Mouse (Mus musculus) cortical plate, adult 2 months (tissue): ENCODE data around the gene Anapc16. TPM values are rescaled to one million over a fixed set of nuclear protein-coding genes. Genes with fewer than 3 reads are reported as not detected.
"Not testable (repeated sequence)": the region's sequence is repeated elsewhere in the genome, so short reads cannot be mapped to it uniquely, and the experiment has no call there.

Experiments
- H3K27ac ChIP-seq: fragments of 200-500 bp; 2 replicates; pipeline ENCODE4 v1.5.1; 2012; ENCODE audit warnings: low read length, control low read depth, inconsistent platforms; ENCODE audit not compliant: insufficient read depth
- H3K4me1 ChIP-seq: fragments of 200-500 bp; 2 replicates; pipeline ENCODE4 v1.6.1; 2011; ENCODE audit warnings: low read length; ENCODE audit not compliant: control insufficient read depth, insufficient read depth
- H3K4me3 ChIP-seq: fragments of 200-500 bp; 2 replicates; pipeline ENCODE4 v1.5.1; 2011; ENCODE audit warnings: mild to moderate bottlenecking, low read length, control low read depth; ENCODE audit not compliant: insufficient read depth
- CTCF ChIP-seq: fragments of 200-500 bp; IDR thresholded peaks from 2 replicates; pipeline ENCODE4 v1.5.1; 2011; ENCODE audit warnings: mild to moderate bottlenecking, control low read depth, low read length; ENCODE audit not compliant: insufficient read depth; ENCODE audit errors: extremely low read depth
- POLR2A ChIP-seq: fragments of 200-500 bp; IDR thresholded peaks from 2 replicates; pipeline ENCODE4 v1.6.1; 2011; ENCODE audit warnings: mild to moderate bottlenecking, low read length, control low read depth; ENCODE audit not compliant: insufficient read depth; ENCODE audit errors: extremely low read depth
- polyA plus RNA-seq: library from polyadenylated mRNA; depleted of rRNA; stranded (reverse); fragments of >200 nt; gene quantifications from 2 replicates; pipeline ENCODE4 v1.2.3, GENCODE M21; 2012

Gene Anapc16
- polyA plus RNA-seq, 1 experiment, result 96.3 TPM

GRCm38 (mm10) chr10:60003847-60004246 lies 912 bp upstream of the Anapc16 start:
- Histone ChIP-seq H3K4me1 (no peaks in the 10 kb centered on the region; the same call in 1 of the 2 replicates), H3K4me3 (peak overlapping the region; percentile 48; the same call in 1 of the 2 replicates), H3K27ac (peak overlapping the region; percentile 33; the same call in 1 of the 2 replicates)
- TF ChIP-seq POLR2A, result no peak
- no peak for TF ChIP-seq CTCF

GRCm38 (mm10) chr10:60003213-60003752 lies 348 bp upstream of the Anapc16 start:
- peak overlapping the region; percentile 48 for H3K4me3 ChIP-seq
- peak; percentile 89 for TF ChIP-seq POLR2A
- TF ChIP-seq CTCF, result no peak
- H3K27ac ChIP-seq, result peak overlapping the region; percentile 33
- no peaks in the 10 kb centered on the region; the same call in 1 of the 2 replicates for H3K4me1 ChIP-seq

- TF ChIP-seq CTCF (no peak), POLR2A (no peak)
- peak overlapping the region; percentile 48 for H3K4me3 ChIP-seq
- peak overlapping the region; percentile 96 for H3K27ac ChIP-seq
- H3K4me1 ChIP-seq, result no peaks in the 10 kb centered on the region; the same call in 1 of the 2 replicates
Observed at GRCm38 (mm10) chr10:60002203-60002602, 732 bp downstream of the Anapc16 start.

GRCm38 (mm10) chr10:60001663-60002062 lies 1.3 kb downstream of the Anapc16 start:
- H3K4me3 ChIP-seq, result peak overlapping the region; percentile 48; the same call in 1 of the 2 replicates
- H3K27ac ChIP-seq, H3K4me1 ChIP-seq: not testable (repeated sequence)

- Histone ChIP-seq H3K27ac (no peak overlapping the region), H3K4me3 (no peak overlapping the region), H3K4me1 (no peaks in the 10 kb centered on the region; the same call in 1 of the 2 replicates)
- TF ChIP-seq POLR2A (no peak), CTCF (no peak)
Observed at GRCm38 (mm10) chr10:59999057-59999456, 3.9 kb downstream of the Anapc16 start.

- Histone ChIP-seq H3K4me1 (no peaks in the 10 kb centered on the region; the same call in 1 of the 2 replicates), H3K4me3 (no peak overlapping the region), H3K27ac (no peak overlapping the region)
- TF ChIP-seq CTCF, result peak; percentile 15; the same call in 1 of the 2 replicates
- no peak for TF ChIP-seq POLR2A
Observed at GRCm38 (mm10) chr10:59997591-59997990, 5.3 kb downstream of the Anapc16 start.

- H3K4me3 ChIP-seq, result no peak overlapping the region
- no peak overlapping the region for H3K27ac ChIP-seq
- H3K4me1 ChIP-seq, result no peaks in the 10 kb centered on the region; the same call in 1 of the 2 replicates
- TF ChIP-seq CTCF (no peak), POLR2A (no peak)
Observed at GRCm38 (mm10) chr10:59995889-59996288, 7.0 kb downstream of the Anapc16 start.

- not testable (repeated sequence) for H3K27ac ChIP-seq, H3K4me1 ChIP-seq, H3K4me3 ChIP-seq
Observed at GRCm38 (mm10) chr10:59993813-59994212, 9.1 kb downstream of the Anapc16 start.

GRCm38 (mm10) chr10:59992024-59992423 lies 10.9 kb downstream of the Anapc16 start:
- TF ChIP-seq CTCF, result no peak
- TF ChIP-seq POLR2A, result no peak
- Histone ChIP-seq H3K27ac (no peak overlapping the region), H3K4me3 (no peak overlapping the region), H3K4me1 (no peaks in the 10 kb centered on the region)

- TF ChIP-seq POLR2A (no peak), CTCF (no peak)
- no peaks in the 10 kb centered on the region for H3K4me1 ChIP-seq
- no peak overlapping the region for H3K27ac ChIP-seq
- H3K4me3 ChIP-seq, result no peak overlapping the region
Observed at GRCm38 (mm10) chr10:59991262-59991880, 11.6 kb downstream of the Anapc16 start.

GRCm38 (mm10) chr10:59990393-59990792 lies 12.5 kb downstream of the Anapc16 start:
- H3K4me3 ChIP-seq, result no peak overlapping the region
- TF ChIP-seq POLR2A (no peak), CTCF (no peak)
- H3K4me1 ChIP-seq, result no peaks in the 10 kb centered on the region
- H3K27ac ChIP-seq, result no peak overlapping the region
